Mouse (Mus musculus) retina, embryonic 14.5 days (tissue): Measurements from ENCODE around the gene Cacng7.
"Not testable (repeated sequence)": the region's sequence is repeated elsewhere in the genome, so short reads cannot be mapped to it uniquely, and the experiment has no call there.

ENCODE experiments used
- DNase-seq: peaks from one replicate; pipeline ENCODE4 v3.0.0-alpha.2; 2015; ENCODE audit warnings: low spot score

Cacng7 gene

GRCm38 (mm10) chr7:3389444-3390412 is 57.0 kb downstream of the Cacng7 start:
- peak; percentile 74 for DNase-seq

- DNase-seq, result peak; percentile 46
Measured at GRCm38 (mm10) chr7:3390413-3391080, 57.8 kb downstream of the Cacng7 start, which contains the start of gene Cacng8. Gene Cacng8, plus strand, starts transcription at chr7:3390683.

- no peak for DNase-seq
Measured at GRCm38 (mm10) chr7:3391081-3391451, 58.3 kb downstream of the Cacng7 start.

GRCm38 (mm10) chr7:3391809-3392208 is 59.1 kb downstream of the Cacng7 start:
- peak; percentile 52 for DNase-seq

- no peak for DNase-seq
Measured at GRCm38 (mm10) chr7:3397355-3397754, 64.6 kb downstream of the Cacng7 start.

GRCm38 (mm10) chr7:3397797-3398196 is 65.0 kb downstream of the Cacng7 start:
- no peak for DNase-seq

GRCm38 (mm10) chr7:3398363-3398762 is 65.6 kb downstream of the Cacng7 start:
- DNase-seq, result not testable (repeated sequence)

- DNase-seq, result no peak
Measured at GRCm38 (mm10) chr7:3399937-3400336, 67.2 kb downstream of the Cacng7 start.

GRCm38 (mm10) chr7:3409729-3410520 is 77.2 kb downstream of the Cacng7 start:
- DNase-seq, result no peak

GRCm38 (mm10) chr7:3411160-3411941 is 78.6 kb downstream of the Cacng7 start:
- peak; percentile 81 for DNase-seq

- DNase-seq, result peak; percentile 62
Measured at GRCm38 (mm10) chr7:3412036-3412435, 79.3 kb downstream of the Cacng7 start.

- peak; percentile 52 for DNase-seq
Measured at GRCm38 (mm10) chr7:3414888-3415287, 82.1 kb downstream of the Cacng7 start.

- peak; percentile 31 for DNase-seq
Measured at GRCm38 (mm10) chr7:3415378-3415777, 82.6 kb downstream of the Cacng7 start.
